Mouse (Mus musculus) ES-Bruce4 (cell line): ENCODE measurements at regions not wholly inside any gene's neighbourhood (a gene's known extent, or its start where the extent isn't known, plus 50 kb on each side); places are given as distances from the start of the nearest gene placed in this dataset.

Experiments
- H3K27ac ChIP-seq: 2 replicates; pipeline ENCODE4 v1.5.1; 2012; ENCODE audit warnings: low read length, inconsistent platforms; ENCODE audit not compliant: insufficient read depth
- H3K27me3 ChIP-seq: 2 replicates; pipeline ENCODE4 v1.6.1; 2012; ENCODE audit warnings: mild to moderate bottlenecking, low read length, inconsistent platforms; ENCODE audit not compliant: control insufficient read depth, poor library complexity, insufficient read depth, severe bottlenecking
- H3K36me3 ChIP-seq: 2 replicates; pipeline ENCODE4 v1.6.1; 2012; ENCODE audit warnings: inconsistent platforms, mild to moderate bottlenecking, low read length, moderate library complexity; ENCODE audit not compliant: control insufficient read depth, poor library complexity, insufficient read depth, severe bottlenecking
- H3K4me1 ChIP-seq: one replicate; pipeline ENCODE4 v1.8.1; 2011; ENCODE audit warnings: low read length; ENCODE audit not compliant: control insufficient read depth, insufficient read depth
- H3K4me3 ChIP-seq: 2 replicates; pipeline ENCODE4 v1.5.1; 2011; ENCODE audit warnings: low read depth, mild to moderate bottlenecking, low read length
- H3K9ac ChIP-seq: 2 replicates; pipeline ENCODE4 v1.6.1; 2012; ENCODE audit warnings: low read depth, mild to moderate bottlenecking, inconsistent platforms; ENCODE audit not compliant: poor library complexity, severe bottlenecking
- H3K9me3 ChIP-seq: replicated peaks from 2 replicates; pipeline ENCODE4 v1.6.1; 2012; ENCODE audit warnings: mild to moderate bottlenecking, low read length, inconsistent platforms; ENCODE audit not compliant: control insufficient read depth, poor library complexity, insufficient read depth, severe bottlenecking
- CTCF ChIP-seq: IDR thresholded peaks from one replicate; pipeline ENCODE4 v1.8.1; 2011; ENCODE audit warnings: low read depth, low read length
- EP300 ChIP-seq: IDR thresholded peaks from 2 replicates; pipeline ENCODE4 v1.6.1; 2011; ENCODE audit warnings: low read depth, low read length; ENCODE audit not compliant: insufficient read depth
- POLR2A ChIP-seq: IDR thresholded peaks from one replicate; pipeline ENCODE4 v1.8.1; 2011; ENCODE audit warnings: low read length; ENCODE audit not compliant: insufficient read depth

DNA sequence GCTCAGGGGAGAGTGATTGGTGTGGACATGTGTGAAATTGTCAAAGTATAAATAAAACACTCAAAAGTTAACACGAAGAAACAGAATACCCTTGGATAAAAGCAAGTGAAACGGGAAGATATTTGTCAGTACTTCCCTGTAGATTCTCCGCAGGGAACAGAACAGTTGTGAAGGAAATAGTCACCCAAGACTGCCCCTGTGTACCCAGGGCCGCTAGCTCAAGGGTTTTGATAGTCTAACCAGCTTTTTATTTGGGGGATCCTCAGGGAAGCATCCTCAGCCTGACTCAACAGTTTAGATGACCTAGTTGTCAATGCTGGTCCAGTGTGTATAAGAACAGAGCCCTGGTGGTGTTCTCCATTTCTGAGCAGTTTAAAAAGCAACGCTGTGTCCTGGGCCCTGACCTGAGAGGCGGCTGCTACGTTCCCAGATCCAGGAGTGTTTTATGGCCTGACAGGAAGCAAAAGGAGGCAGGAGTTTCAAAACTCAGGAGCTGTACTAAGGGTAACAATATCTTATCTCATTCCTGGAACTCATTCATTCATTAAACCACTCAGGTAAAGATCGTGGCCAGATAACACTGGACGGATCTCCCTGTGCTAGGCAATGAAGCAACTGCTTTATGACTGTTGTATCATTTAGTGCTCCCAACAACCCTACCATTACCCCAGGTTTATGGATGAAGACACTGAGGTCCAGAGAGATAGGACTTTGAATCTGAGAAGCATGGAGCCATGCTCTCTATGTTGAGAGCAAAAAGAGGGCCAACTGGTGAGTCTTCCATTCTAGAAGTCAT, 359.8 kb upstream of the Maf start:
- Histone ChIP-seq H3K9ac (no peak overlapping the region), H3K27me3 (no peaks in the 10 kb centered on the region), H3K27ac (no peak overlapping the region), H3K36me3 (no peaks in the 10 kb centered on the region), H3K4me3 (no peak overlapping the region), H3K4me1 (no peaks in the 10 kb centered on the region), H3K9me3 (no peaks in the 10 kb centered on the region)
- TF ChIP-seq POLR2A (no peak), CTCF (no peak), EP300 (no peak)

DNA sequence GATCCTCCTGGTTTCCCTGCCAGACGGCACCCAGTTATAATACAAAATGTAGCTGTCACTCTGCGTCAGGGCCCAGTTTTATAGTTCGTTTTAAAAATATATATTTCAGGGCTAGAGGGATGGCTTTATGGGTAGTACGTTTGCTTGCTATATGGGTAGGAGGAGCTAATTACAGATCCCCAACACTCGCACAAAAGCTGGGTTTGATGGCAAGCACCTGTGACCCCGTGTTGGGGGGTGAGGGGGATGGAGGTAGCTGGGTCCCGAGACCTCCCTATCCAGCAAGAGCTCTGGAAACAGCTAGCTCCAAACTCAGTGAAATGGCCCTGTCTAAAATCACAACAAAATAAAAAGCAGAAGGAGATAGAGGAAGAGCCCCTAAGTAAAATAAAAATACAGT, 358.3 kb upstream of the Maf start:
- no peaks in the 10 kb centered on the region for H3K36me3 ChIP-seq
- TF ChIP-seq EP300 (no peak), POLR2A (no peak), CTCF (no peak)
- no peaks in the 10 kb centered on the region for H3K4me1 ChIP-seq
- H3K9ac ChIP-seq: no peak overlapping the region
- no peaks in the 10 kb centered on the region for H3K9me3 ChIP-seq
- no peak overlapping the region for H3K4me3 ChIP-seq
- no peaks in the 10 kb centered on the region for H3K27me3 ChIP-seq
- no peak overlapping the region for H3K27ac ChIP-seq

DNA sequence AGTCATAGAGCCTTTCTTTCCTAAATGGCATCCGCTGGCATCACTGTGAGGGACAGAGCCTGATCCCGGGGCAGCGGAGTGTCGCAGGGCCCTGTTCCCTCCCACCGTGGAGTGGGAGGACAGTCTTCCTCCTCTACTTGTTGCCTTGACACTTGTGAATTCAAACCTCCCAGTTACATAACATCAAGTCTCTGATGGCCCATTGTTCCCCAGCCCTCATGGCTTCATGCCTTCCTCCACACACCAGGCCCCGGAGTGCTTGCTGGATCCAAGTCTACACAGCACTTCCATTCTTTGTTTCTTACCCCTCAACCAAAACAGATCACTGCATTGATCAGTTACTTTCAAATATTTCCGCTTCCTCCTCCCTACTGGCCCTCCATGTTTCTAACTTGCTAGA, 357.7 kb upstream of the Maf start:
- Histone ChIP-seq H3K4me3 (no peak overlapping the region), H3K27ac (no peak overlapping the region), H3K9me3 (no peaks in the 10 kb centered on the region), H3K4me1 (no peaks in the 10 kb centered on the region), H3K36me3 (no peaks in the 10 kb centered on the region), H3K9ac (no peak overlapping the region), H3K27me3 (no peaks in the 10 kb centered on the region)
- TF ChIP-seq CTCF: no peak
- TF ChIP-seq EP300: no peak
- TF ChIP-seq POLR2A: no peak

DNA sequence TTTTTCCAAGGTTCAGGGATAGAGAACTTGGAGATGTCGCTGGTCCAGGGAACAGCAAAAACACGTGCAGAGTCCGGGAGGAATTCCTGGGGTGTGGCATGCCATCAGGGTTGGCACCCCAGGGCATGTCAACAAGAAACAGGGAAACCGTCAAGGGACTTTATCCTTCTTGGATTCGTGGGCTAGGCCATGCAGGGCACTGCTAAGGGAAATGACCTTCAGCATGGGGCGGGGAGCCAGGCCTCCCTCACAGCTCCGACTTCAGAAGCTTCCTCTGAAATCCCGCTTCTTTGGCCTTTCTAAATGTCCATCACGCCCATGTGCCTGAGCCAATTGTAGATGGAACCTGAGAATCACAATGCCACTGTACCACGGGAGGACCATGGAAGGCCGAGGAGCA, 357.0 kb upstream of the Maf start:
- no peak overlapping the region for H3K4me3 ChIP-seq
- H3K4me1 ChIP-seq: no peaks in the 10 kb centered on the region
- no peak overlapping the region for H3K27ac ChIP-seq
- no peaks in the 10 kb centered on the region for H3K27me3 ChIP-seq
- H3K9ac ChIP-seq: no peak overlapping the region
- TF ChIP-seq CTCF (no peak), POLR2A (no peak), EP300 (no peak)
- H3K36me3 ChIP-seq: no peaks in the 10 kb centered on the region
- no peaks in the 10 kb centered on the region for H3K9me3 ChIP-seq

DNA sequence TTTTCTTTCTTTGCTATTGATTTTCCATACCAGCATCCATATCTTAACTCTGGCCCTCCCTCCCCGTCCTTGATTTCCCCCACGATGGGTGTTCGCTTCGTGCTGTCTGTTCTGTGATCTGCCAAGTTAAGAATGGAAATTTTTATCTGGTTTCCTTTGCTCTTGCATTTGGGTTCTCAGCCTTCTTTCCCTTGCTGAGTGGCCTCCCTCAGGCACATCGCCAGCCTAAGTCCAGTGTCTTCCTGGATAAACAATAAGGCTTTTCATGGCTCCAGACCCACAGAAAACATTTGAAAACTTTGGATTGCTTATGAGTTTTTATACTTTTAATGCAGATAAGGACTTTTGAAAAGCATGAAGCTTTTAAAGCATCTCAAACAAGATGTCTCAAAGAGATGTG, 355.9 kb upstream of the Maf start:
- no peaks in the 10 kb centered on the region for H3K27me3 ChIP-seq
- no peaks in the 10 kb centered on the region for H3K9me3 ChIP-seq
- no peak overlapping the region for H3K9ac ChIP-seq
- H3K36me3 ChIP-seq: no peaks in the 10 kb centered on the region
- H3K4me3 ChIP-seq: no peak overlapping the region
- TF ChIP-seq CTCF: no peak
- no peak for TF ChIP-seq POLR2A
- no peak for TF ChIP-seq EP300
- H3K27ac ChIP-seq: no peak overlapping the region
- H3K4me1 ChIP-seq: no peaks in the 10 kb centered on the region

DNA sequence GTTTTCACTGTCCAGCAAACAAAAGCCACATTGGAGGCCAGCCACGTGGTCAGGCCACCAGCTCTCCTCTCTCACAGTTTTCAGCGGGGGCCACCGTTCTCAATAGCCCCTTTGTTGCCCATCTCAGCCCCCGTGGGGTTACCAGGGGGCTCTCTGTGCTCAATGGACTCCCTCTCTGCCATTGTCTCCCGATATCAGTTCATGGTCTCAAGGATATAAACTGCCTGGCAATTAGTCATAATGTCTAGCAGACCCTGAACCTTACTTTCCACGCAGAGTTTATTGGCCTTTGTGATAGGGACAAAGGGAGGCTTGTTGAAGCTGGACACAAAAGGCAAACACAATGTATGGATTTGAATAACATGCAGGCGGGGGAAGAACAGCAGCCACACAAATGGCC, 345.9 kb upstream of the Maf start:
- no peaks in the 10 kb centered on the region for H3K27me3 ChIP-seq
- no peaks in the 10 kb centered on the region for H3K36me3 ChIP-seq
- no peak for TF ChIP-seq EP300
- no peak for TF ChIP-seq CTCF
- no peak for TF ChIP-seq POLR2A
- H3K4me1 ChIP-seq: no peaks in the 10 kb centered on the region
- no peak overlapping the region for H3K4me3 ChIP-seq
- H3K9ac ChIP-seq: no peak overlapping the region
- H3K9me3 ChIP-seq: no peaks in the 10 kb centered on the region; the same call in 1 of the 2 replicates
- H3K27ac ChIP-seq: no peak overlapping the region
